Comparison of ENCODE assay signal across 23 mouse cellular contexts in genomic region chr12:70391236-70391635, GRCm38 (mm10). TPM values are rescaled to one million over a fixed set of nuclear protein-coding genes. Genes with fewer than 3 reads are reported as not detected.
DNase-seq lines count a peak whose midpoint lies in the region; ATAC-seq and TF ChIP-seq lines count a peak whose summit lies in the region.
"Had no signal": no experiment of that assay in that cellular context is flagged by ENCODE, and none has a peak within 500 bp of the region (broad histone marks: within the 10 kb centered on the region; RNA-seq: fewer than 3 reads in every experiment).

No protein-coding gene starts in this region.

- no peaks in the 10 kb centered on the region for H3K36me3 ChIP-seq in liver, postnatal 0 days (replicated peaks; ENCODE audit: insufficient read depth, low read length)
- H3K36me3 ChIP-seq: forebrain, embryonic 12.5 days; heart, embryonic 12.5 days; hindbrain, embryonic 15.5 days; intestine, embryonic 15.5 days; limb, embryonic 12.5 days; liver, embryonic 12.5 days; lung, embryonic 15.5 days; midbrain, embryonic 10.5 days had no signal

- no peak overlapping the region for H3K4me3 ChIP-seq in liver, postnatal 0 days (ENCODE audit: low read depth, low read length)
- H3K4me3 ChIP-seq: forebrain, embryonic 12.5 days; heart, embryonic 12.5 days; hindbrain, embryonic 15.5 days; intestine, embryonic 15.5 days; layer of hippocampus, adult 2 months; limb, embryonic 12.5 days; liver, embryonic 12.5 days; lung, embryonic 15.5 days; midbrain, embryonic 10.5 days had no signal

- no peaks in the 10 kb centered on the region for H3K9me3 ChIP-seq in liver, postnatal 0 days (ENCODE audit: low read length)
- H3K9me3 ChIP-seq: forebrain, embryonic 12.5 days; heart, embryonic 12.5 days; hindbrain, embryonic 15.5 days; intestine, embryonic 15.5 days; limb, embryonic 12.5 days; liver, embryonic 12.5 days; lung, embryonic 15.5 days; midbrain, embryonic 10.5 days had no signal

- 76% methylated on average over 3 of the region's 3 CpGs for WGBS in liver, postnatal 0 days (ENCODE audit: insufficient replicate concordance)

- no peaks in the 10 kb centered on the region for H3K27me3 ChIP-seq in liver, postnatal 0 days (ENCODE audit: insufficient read depth, low read length)
- H3K27me3 ChIP-seq: forebrain, embryonic 12.5 days; heart, embryonic 12.5 days; hindbrain, embryonic 15.5 days; intestine, embryonic 15.5 days; limb, embryonic 12.5 days; liver, embryonic 12.5 days; lung, embryonic 15.5 days had no signal

- TF ChIP-seq CTCF in liver, postnatal 0 days (IDR thresholded peaks at IDR 0.05; ENCODE audit: low read depth): no peak

- H3K27ac ChIP-seq in liver, postnatal 0 days (ENCODE audit: low read depth): no peak overlapping the region
- H3K27ac ChIP-seq: forebrain, embryonic 12.5 days; hindbrain, embryonic 15.5 days; intestine, embryonic 15.5 days; layer of hippocampus, adult 2 months; limb, embryonic 12.5 days; liver, embryonic 12.5 days; lung, embryonic 15.5 days; midbrain, embryonic 10.5 days had no signal

- no peak overlapping the region for H3K9ac ChIP-seq in liver, postnatal 0 days (replicated peaks)
- H3K9ac ChIP-seq: forebrain, embryonic 12.5 days; heart, embryonic 12.5 days; hindbrain, embryonic 15.5 days; intestine, embryonic 15.5 days; limb, embryonic 12.5 days; liver, embryonic 12.5 days; lung, embryonic 15.5 days had no signal

- DNase-seq in kidney, postnatal 14 days: peak; percentile 6
- no peak for DNase-seq in kidney, postnatal 10 days
- peak; percentile 18 for DNase-seq in adrenal gland, postnatal 10 days
- DNase-seq in cerebellum, adult 11-12 months: peak; percentile 77
- peak; percentile 76 to 80 for DNase-seq in cerebellum, postnatal 14 days
- no peak for DNase-seq in liver, postnatal 0 days
- DNase-seq: heart, postnatal 14 days; lung, postnatal 4 days; right cerebral cortex, adult 18-20 months; thymus, postnatal 14 days had no signal

- ATAC-seq in megakaryocyte, adult 5-6 weeks (ENCODE audit: poor library complexity, severe bottlenecking): no peak
- ATAC-seq in liver, postnatal 0 days: no peak
- no peak for ATAC-seq in CD4-positive, CD25-positive, alpha-beta regulatory T cell, adult 4 months
- ATAC-seq: intestine, embryonic 15.5 days; liver, embryonic 12.5 days; Patski had no signal

- no peak overlapping the region for H3K4me2 ChIP-seq in liver, postnatal 0 days (ENCODE audit: low read depth, low read length)
- H3K4me2 ChIP-seq: forebrain, embryonic 12.5 days; heart, embryonic 12.5 days; hindbrain, embryonic 15.5 days; intestine, embryonic 15.5 days; limb, embryonic 12.5 days; liver, embryonic 12.5 days; lung, embryonic 15.5 days had no signal

- TF ChIP-seq EP300 in liver, postnatal 0 days (IDR thresholded peaks at IDR 0.05; ENCODE audit: low read depth): no peak

- no peaks in the 10 kb centered on the region for H3K4me1 ChIP-seq in liver, postnatal 0 days (ENCODE audit: insufficient read depth)
- H3K4me1 ChIP-seq: forebrain, embryonic 12.5 days; heart, embryonic 12.5 days; hindbrain, embryonic 15.5 days; intestine, embryonic 15.5 days; limb, embryonic 12.5 days; liver, embryonic 12.5 days; lung, embryonic 15.5 days; midbrain, embryonic 10.5 days had no signal

RNA-seq across cellular contexts. Expression of gene Trim9, which starts 43.8 kb away (rescaled TPM):
- 1 to 10 TPM; 2.7 to 3.8 TPM for total RNA-seq in adrenal gland, postnatal 10 days (2021)
- total RNA-seq in megakaryocyte, adult 5-6 weeks (2015): 0.11 TPM in 1 of 2 replicates, not detected in the other
- total RNA-seq in megakaryocyte, adult 5-6 weeks (2017): 0.11 TPM in 1 of 2 replicates, not detected in the other
- polyA plus RNA-seq in liver, postnatal 0 days (2015; fragmentation: Nextera tagmentation; extraction: Ambion mirVana): 0.02 TPM in 1 of 2 replicates, not detected in the other
- polyA plus RNA-seq in CD4-positive, CD25-positive, alpha-beta regulatory T cell, adult 4 months (2017; shearing (Covaris generic)): under 1 TPM in 1 of 2 experiments, not detected in 1; 0.08 TPM
- polyA plus RNA-seq: C2C12, Patski had no signal

Comparison
In these comparisons a context has a peak if more than half of its experiments do, and no peak if none do; other contexts are left out.
1. DNase-seq: peak in kidney, postnatal 14 days (single experiment), adrenal gland, postnatal 10 days (single experiment), cerebellum, adult 11-12 months (single experiment) and cerebellum, postnatal 14 days (2 of 2); none in kidney, postnatal 10 days (single experiment) and liver, postnatal 0 days (single experiment).